Comparison of ENCODE assay signal across 11 mouse cellular contexts in the genomic region with DNA sequence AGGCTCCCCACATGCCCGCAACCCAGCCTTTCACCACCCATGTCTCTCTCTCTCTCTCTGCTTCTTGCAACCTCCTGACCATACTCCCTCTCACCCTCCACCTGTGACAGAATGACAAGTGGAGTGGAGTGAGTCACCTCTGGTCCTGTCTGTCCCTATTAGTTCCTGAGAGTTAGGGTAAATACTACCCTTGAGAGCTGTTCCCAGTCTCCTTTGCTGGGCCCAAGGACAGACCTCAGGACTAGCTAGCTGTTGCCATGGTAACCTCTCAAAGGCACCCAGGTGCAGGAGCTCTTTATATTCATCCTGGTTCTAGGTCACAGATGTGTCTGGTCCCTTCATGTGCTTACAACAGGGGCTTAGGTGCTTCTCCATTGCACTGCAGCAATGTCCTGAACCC. TPM values are rescaled to one million over a fixed set of nuclear protein-coding genes. Genes with fewer than 3 reads are reported as not detected.
DNase-seq lines count a peak whose midpoint lies in the region; ATAC-seq and TF ChIP-seq lines count a peak whose summit lies in the region.
"Had no signal": no experiment of that assay in that cellular context is flagged by ENCODE, and none has a peak within 500 bp of the region (broad histone marks: within the 10 kb centered on the region; RNA-seq: fewer than 3 reads in every experiment).

No protein-coding gene starts in this region.

- ATAC-seq in hindbrain, postnatal 0 days: no peak
- no peak for ATAC-seq in hindbrain, embryonic 12.5 days (ENCODE audit: low FRiP score)
- no peak for ATAC-seq in embryonic facial prominence, embryonic 13.5 days (ENCODE audit: insufficient number of reproducible peaks, insufficient read depth, low FRiP score, low TSS enrichment, low read depth)
- no peak for ATAC-seq in intestine, embryonic 15.5 days

- H3K36me3 ChIP-seq in hindbrain, postnatal 0 days (ENCODE audit: insufficient read depth, low read length): no peaks in the 10 kb centered on the region
- H3K36me3 ChIP-seq in hindbrain, embryonic 12.5 days: no peaks in the 10 kb centered on the region
- H3K36me3 ChIP-seq in embryonic facial prominence, embryonic 13.5 days: peaks cover 16% of the 10 kb centered on the region
- H3K36me3 ChIP-seq in intestine, embryonic 15.5 days: 0 out of 2 replicates have a peak, but pooled peaks cover 4% of the 10 kb centered on the region

- H3K27ac ChIP-seq in hindbrain, postnatal 0 days: no peak overlapping the region
- no peak overlapping the region for H3K27ac ChIP-seq in hindbrain, embryonic 12.5 days
- no peak overlapping the region for H3K27ac ChIP-seq in embryonic facial prominence, embryonic 13.5 days
- H3K27ac ChIP-seq in intestine, embryonic 15.5 days: no peak overlapping the region
- H3K27ac ChIP-seq: heart, adult 2 months; left cerebral cortex, adult 2 months had no signal

- no peak for TF ChIP-seq CTCF in hindbrain, postnatal 0 days (IDR thresholded peaks at IDR 0.05; ENCODE audit: low read depth)

- no peaks in the 10 kb centered on the region for H3K4me1 ChIP-seq in hindbrain, postnatal 0 days (ENCODE audit: insufficient read depth, low read length)
- H3K4me1 ChIP-seq in hindbrain, embryonic 12.5 days: peaks cover 8% of the 10 kb centered on the region
- peaks cover 16% of the 10 kb centered on the region for H3K4me1 ChIP-seq in embryonic facial prominence, embryonic 13.5 days
- H3K4me1 ChIP-seq in intestine, embryonic 15.5 days (replicated peaks): peaks cover 2% of the 10 kb centered on the region

- H3K9me3 ChIP-seq in hindbrain, postnatal 0 days (ENCODE audit: low read length): no peaks in the 10 kb centered on the region
- no peaks in the 10 kb centered on the region for H3K9me3 ChIP-seq in hindbrain, embryonic 12.5 days (replicated peaks)
- H3K9me3 ChIP-seq in embryonic facial prominence, embryonic 13.5 days: 0 out of 2 replicates have a peak, but pooled peaks cover 2% of the 10 kb centered on the region
- no peaks in the 10 kb centered on the region for H3K9me3 ChIP-seq in intestine, embryonic 15.5 days

- no peak overlapping the region for H3K4me3 ChIP-seq in hindbrain, postnatal 0 days (ENCODE audit: low read length)
- no peak overlapping the region for H3K4me3 ChIP-seq in hindbrain, embryonic 12.5 days
- no peak overlapping the region for H3K4me3 ChIP-seq in embryonic facial prominence, embryonic 13.5 days
- H3K4me3 ChIP-seq in intestine, embryonic 15.5 days (replicated peaks): no peak overlapping the region
- H3K4me3 ChIP-seq: heart, adult 2 months; left cerebral cortex, adult 2 months had no signal

- H3K27me3 ChIP-seq in hindbrain, postnatal 0 days (ENCODE audit: insufficient read depth, low read length): no peaks in the 10 kb centered on the region
- H3K27me3 ChIP-seq in hindbrain, embryonic 12.5 days: no peaks in the 10 kb centered on the region
- no peaks in the 10 kb centered on the region for H3K27me3 ChIP-seq in embryonic facial prominence, embryonic 13.5 days
- H3K27me3 ChIP-seq in intestine, embryonic 15.5 days (replicated peaks): no peaks in the 10 kb centered on the region

- no peak overlapping the region for H3K9ac ChIP-seq in hindbrain, postnatal 0 days (replicated peaks; ENCODE audit: low read length)
- H3K9ac ChIP-seq in hindbrain, embryonic 12.5 days: no peak overlapping the region
- 0 out of 2 replicates have a peak overlapping the region, but pooled peaks have one; percentile 8 for H3K9ac ChIP-seq in embryonic facial prominence, embryonic 13.5 days
- H3K9ac ChIP-seq in intestine, embryonic 15.5 days: no peak overlapping the region

- DNase-seq in hindbrain, postnatal 0 days (ENCODE audit: low spot score): peak; percentile 24
- DNase-seq in lung, postnatal 10 days: peak; percentile 24
- peak; percentile 78 for DNase-seq in thymus, postnatal 14 days
- DNase-seq in gastrocnemius, postnatal 10 days: no peak
- DNase-seq: adrenal gland, postnatal 14 days; heart, adult 2 months; liver had no signal

- no peak overlapping the region for H3K4me2 ChIP-seq in hindbrain, postnatal 0 days (ENCODE audit: low read depth, low read length)
- H3K4me2 ChIP-seq in hindbrain, embryonic 12.5 days (replicated peaks): no peak overlapping the region
- no peak overlapping the region for H3K4me2 ChIP-seq in embryonic facial prominence, embryonic 13.5 days
- no peak overlapping the region for H3K4me2 ChIP-seq in intestine, embryonic 15.5 days (replicated peaks)

- WGBS in hindbrain, postnatal 0 days: 82% methylated on average over 1 of the region's 1 CpGs
- 77% methylated on average over 1 of the region's 1 CpGs for WGBS in hindbrain, embryonic 12.5 days
- WGBS in embryonic facial prominence, embryonic 13.5 days: 75% methylated on average over 1 of the region's 1 CpGs
- WGBS in intestine, embryonic 15.5 days: 72% methylated on average over 1 of the region's 1 CpGs

RNA-seq across cellular contexts. Expression of a gene that starts 2.4 kb away (rescaled TPM):
- total RNA-seq in hindbrain, postnatal 0 days (2014; rRNA removed): 65.4 and 74.2 TPM in 2 replicates
- polyA plus RNA-seq in hindbrain, postnatal 0 days (2015; fragmentation: Nextera tagmentation; extraction: Ambion mirVana): 117 and 120 TPM in 2 replicates
- polyA plus RNA-seq in hindbrain, embryonic 12.5 days (2016; fragmentation: Nextera tagmentation; extraction: Ambion mirVana): 73.5 and 74.5 TPM in 2 replicates
- 49.3 and 57.5 TPM in 2 replicates for polyA plus RNA-seq in embryonic facial prominence, embryonic 13.5 days (2015; fragmentation: Nextera tagmentation; extraction: Ambion mirVana)
- 62.7 and 69.6 TPM in 2 replicates for polyA plus RNA-seq in intestine, embryonic 15.5 days (2015; fragmentation: Nextera tagmentation; extraction: Ambion mirVana)
- total RNA-seq in gastrocnemius, postnatal 10 days (2021): 1 to 10 TPM; 9.8 to 9.9 TPM

RNA-seq across cellular contexts. Expression of a gene that starts 15.4 kb away (rescaled TPM):
- 22.5 and 33.6 TPM in 2 replicates for total RNA-seq in hindbrain, postnatal 0 days (2014; rRNA removed)
- 28.5 and 31.3 TPM in 2 replicates for polyA plus RNA-seq in hindbrain, postnatal 0 days (2015; fragmentation: Nextera tagmentation; extraction: Ambion mirVana)
- polyA plus RNA-seq in hindbrain, embryonic 12.5 days (2016; fragmentation: Nextera tagmentation; extraction: Ambion mirVana): 25.3 and 26.2 TPM in 2 replicates
- polyA plus RNA-seq in embryonic facial prominence, embryonic 13.5 days (2015; fragmentation: Nextera tagmentation; extraction: Ambion mirVana): 25.2 and 27.7 TPM in 2 replicates
- 39.2 and 40.2 TPM in 2 replicates for polyA plus RNA-seq in intestine, embryonic 15.5 days (2015; fragmentation: Nextera tagmentation; extraction: Ambion mirVana)
- 100 to 1,000 TPM; 155 to 167 TPM for total RNA-seq in gastrocnemius, postnatal 10 days (2021)

RNA-seq across cellular contexts. Expression of a gene that starts 21.9 kb away (rescaled TPM):
- total RNA-seq in hindbrain, postnatal 0 days (2014; rRNA removed): 74.1 and 74.7 TPM in 2 replicates
- polyA plus RNA-seq in hindbrain, postnatal 0 days (2015; fragmentation: Nextera tagmentation; extraction: Ambion mirVana): 28.8 and 31.0 TPM in 2 replicates
- 63.8 and 66.1 TPM in 2 replicates for polyA plus RNA-seq in hindbrain, embryonic 12.5 days (2016; fragmentation: Nextera tagmentation; extraction: Ambion mirVana)
- 47.8 and 50.5 TPM in 2 replicates for polyA plus RNA-seq in embryonic facial prominence, embryonic 13.5 days (2015; fragmentation: Nextera tagmentation; extraction: Ambion mirVana)
- 32.7 and 33.2 TPM in 2 replicates for polyA plus RNA-seq in intestine, embryonic 15.5 days (2015; fragmentation: Nextera tagmentation; extraction: Ambion mirVana)
- 10 to 100 TPM; 15.9 to 22.2 TPM for total RNA-seq in gastrocnemius, postnatal 10 days (2021)

RNA-seq across cellular contexts. Expression of a gene that starts 33.7 kb away (rescaled TPM):
- total RNA-seq in hindbrain, postnatal 0 days (2014; rRNA removed): 29.6 and 33.4 TPM in 2 replicates
- polyA plus RNA-seq in hindbrain, postnatal 0 days (2015; fragmentation: Nextera tagmentation; extraction: Ambion mirVana): 12.8 and 13.9 TPM in 2 replicates
- polyA plus RNA-seq in hindbrain, embryonic 12.5 days (2016; fragmentation: Nextera tagmentation; extraction: Ambion mirVana): 54.8 and 61.2 TPM in 2 replicates
- polyA plus RNA-seq in embryonic facial prominence, embryonic 13.5 days (2015; fragmentation: Nextera tagmentation; extraction: Ambion mirVana): 91.4 and 93.3 TPM in 2 replicates
- polyA plus RNA-seq in intestine, embryonic 15.5 days (2015; fragmentation: Nextera tagmentation; extraction: Ambion mirVana): 85.6 and 87.3 TPM in 2 replicates
- total RNA-seq in gastrocnemius, postnatal 10 days (2021): 10 to 100 TPM; 50.0 to 57.8 TPM

RNA-seq across cellular contexts. Expression of a gene that starts 33.7 kb away (rescaled TPM):
- 43.6 and 45.6 TPM in 2 replicates for total RNA-seq in hindbrain, postnatal 0 days (2014; rRNA removed)
- 103 and 107 TPM in 2 replicates for polyA plus RNA-seq in hindbrain, postnatal 0 days (2015; fragmentation: Nextera tagmentation; extraction: Ambion mirVana)
- polyA plus RNA-seq in hindbrain, embryonic 12.5 days (2016; fragmentation: Nextera tagmentation; extraction: Ambion mirVana): 249 and 274 TPM in 2 replicates
- polyA plus RNA-seq in embryonic facial prominence, embryonic 13.5 days (2015; fragmentation: Nextera tagmentation; extraction: Ambion mirVana): 513 and 525 TPM in 2 replicates
- 383 and 386 TPM in 2 replicates for polyA plus RNA-seq in intestine, embryonic 15.5 days (2015; fragmentation: Nextera tagmentation; extraction: Ambion mirVana)
- total RNA-seq in gastrocnemius, postnatal 10 days (2021): 10 to 100 TPM; 19.7 to 22.3 TPM
